Mouse (Mus musculus) thymus, postnatal 4 days (tissue): ENCODE results near the gene Meig1.
"Not testable (repeated sequence)": the region's sequence is repeated elsewhere in the genome, so short reads cannot be mapped to it uniquely, and the experiment has no call there.

ENCODE experiments used
- DNase-seq: peaks from one replicate; pipeline ENCODE4 v3.0.0; 2021

Meig1 gene

GRCm38 (mm10) chr2:3422548-3422947, at the start of gene Meig1:
Meig1 (minus strand) TSS chr2:3422648.
- no peak for DNase-seq

- DNase-seq = peak; percentile 35
Observed at GRCm38 (mm10) chr2:3456590-3456989, 34.1 kb upstream of the Meig1 start.

GRCm38 (mm10) chr2:3453096-3453495, 30.6 kb upstream of the Meig1 start:
- no peak for DNase-seq

GRCm38 (mm10) chr2:3449431-3449830, 27.0 kb upstream of the Meig1 start:
- DNase-seq = no peak

- no peak for DNase-seq
Observed at GRCm38 (mm10) chr2:3445984-3446383, 23.5 kb upstream of the Meig1 start.

- no peak for DNase-seq
Observed at GRCm38 (mm10) chr2:3444206-3444605, 21.8 kb upstream of the Meig1 start.

- no peak for DNase-seq
Observed at GRCm38 (mm10) chr2:3437956-3438355, 15.5 kb upstream of the Meig1 start.

GRCm38 (mm10) chr2:3435369-3436061, 13.1 kb upstream of the Meig1 start:
- no peak for DNase-seq

GRCm38 (mm10) chr2:3430956-3431355, 8.5 kb upstream of the Meig1 start:
- DNase-seq = peak; percentile 73

- no peak for DNase-seq
Observed at GRCm38 (mm10) chr2:3424579-3424910, 2.1 kb upstream of the Meig1 start.

- peak; percentile 93 for DNase-seq
Observed at GRCm38 (mm10) chr2:3423841-3424578, 1.6 kb upstream of the Meig1 start, which contains the start of gene Dclre1c. Dclre1c (plus strand) TSS chr2:3424131.

- no peak for DNase-seq
Observed at GRCm38 (mm10) chr2:3420157-3420556, 2.3 kb downstream of the Meig1 start.

- DNase-seq = peak; percentile 90
Observed at GRCm38 (mm10) chr2:3418883-3419431, 3.5 kb downstream of the Meig1 start.

- no peak for DNase-seq
Observed at GRCm38 (mm10) chr2:3415676-3416075, 6.8 kb downstream of the Meig1 start.

GRCm38 (mm10) chr2:3414241-3414640, 8.2 kb downstream of the Meig1 start:
- peak; percentile 86 for DNase-seq

GRCm38 (mm10) chr2:3407756-3408155, 14.7 kb downstream of the Meig1 start:
- DNase-seq = no peak

- no peak for DNase-seq
Observed at GRCm38 (mm10) chr2:3405981-3406380, 16.5 kb downstream of the Meig1 start.

- not testable (repeated sequence) for DNase-seq
Observed at GRCm38 (mm10) chr2:3397110-3397509, 25.3 kb downstream of the Meig1 start, which contains the start of gene Olah. Olah (minus strand) TSS chr2:3397210.

GRCm38 (mm10) chr2:3391945-3392344, 30.5 kb downstream of the Meig1 start:
- no peak for DNase-seq

- no peak for DNase-seq
Observed at GRCm38 (mm10) chr2:3387105-3387860, 35.2 kb downstream of the Meig1 start.

- DNase-seq = no peak
Observed at GRCm38 (mm10) chr2:3365127-3365526, 57.3 kb downstream of the Meig1 start.

- DNase-seq = no peak
Observed at GRCm38 (mm10) chr2:3361067-3361466, 61.4 kb downstream of the Meig1 start.
